Mouse (Mus musculus): ENCODE data around the gene Psmd4.
"Not testable (repeated sequence)": the region's sequence is repeated elsewhere in the genome, so short reads cannot be mapped to it uniquely, and the experiment has no call there.

Psmd4 gene

DNA sequence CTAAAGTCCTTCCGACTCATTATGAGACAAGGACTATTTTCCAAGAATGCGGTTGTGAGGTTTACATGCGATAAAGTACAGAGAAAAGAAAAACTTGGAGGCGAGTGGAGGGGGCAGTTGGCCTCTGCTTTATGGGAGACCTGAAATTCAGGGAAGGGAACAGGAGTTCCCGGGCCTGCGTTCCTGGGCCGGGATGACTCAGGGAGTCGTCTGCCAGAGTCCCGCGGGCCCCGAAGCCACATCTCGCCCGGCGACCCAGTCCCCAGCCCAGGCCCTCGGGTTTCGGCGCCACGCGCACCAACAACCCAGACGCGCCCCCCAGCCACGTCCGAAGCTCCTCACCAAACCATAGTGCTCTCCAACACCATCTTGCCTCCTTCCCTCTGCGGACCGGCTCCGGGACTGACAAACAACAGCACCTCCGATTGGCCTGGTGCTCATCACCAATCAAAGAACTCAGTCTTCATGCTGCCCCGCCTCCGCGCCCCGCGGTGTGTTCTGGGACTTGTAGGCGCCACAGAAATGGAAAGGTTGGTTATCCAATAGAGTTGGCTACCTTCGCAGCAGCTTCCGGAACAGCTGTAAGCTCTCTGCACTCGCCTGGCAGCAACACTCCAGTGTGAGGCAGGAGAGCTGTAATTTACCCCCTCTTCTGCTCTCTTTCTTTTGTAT is at the start of gene Psmd4:
Gene Psmd4 (minus strand): TSS at position 449 of the 672 bp plus-strand sequence.
- peak; percentile 99 for ATAC-seq (ENCODE audit: low TSS enrichment)

GRCm38 (mm10) chr3:95088071-95088470 is 45.7 kb upstream of the Psmd4 start:
- peak; percentile 93 for ATAC-seq (ENCODE audit: low TSS enrichment)

DNA sequence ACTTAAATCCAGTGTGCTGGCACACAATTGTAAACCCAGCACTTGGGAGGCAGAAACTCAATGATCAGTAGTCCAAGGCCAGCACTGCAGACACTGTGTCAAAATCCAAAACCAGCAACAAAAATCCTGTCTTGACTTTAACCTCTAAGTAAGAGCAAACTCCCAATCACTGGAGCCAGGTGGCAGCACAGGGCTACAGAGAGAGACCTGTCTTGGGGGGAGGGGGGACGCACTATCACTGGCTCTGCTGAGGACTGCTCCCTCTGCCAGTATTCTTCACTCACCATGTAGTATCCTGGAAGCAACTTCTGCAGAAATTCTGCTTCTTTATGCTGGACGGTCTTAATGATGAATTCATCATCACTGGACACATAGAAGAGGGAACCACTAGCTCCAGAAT is 29.2 kb upstream of the Psmd4 start:
- no peak for ATAC-seq (ENCODE audit: low TSS enrichment)

- peak; percentile 82 for ATAC-seq (ENCODE audit: low TSS enrichment)
These were observed 24.2 kb upstream of the Psmd4 start for GRCm38 (mm10) chr3:95066570-95066969.

DNA sequence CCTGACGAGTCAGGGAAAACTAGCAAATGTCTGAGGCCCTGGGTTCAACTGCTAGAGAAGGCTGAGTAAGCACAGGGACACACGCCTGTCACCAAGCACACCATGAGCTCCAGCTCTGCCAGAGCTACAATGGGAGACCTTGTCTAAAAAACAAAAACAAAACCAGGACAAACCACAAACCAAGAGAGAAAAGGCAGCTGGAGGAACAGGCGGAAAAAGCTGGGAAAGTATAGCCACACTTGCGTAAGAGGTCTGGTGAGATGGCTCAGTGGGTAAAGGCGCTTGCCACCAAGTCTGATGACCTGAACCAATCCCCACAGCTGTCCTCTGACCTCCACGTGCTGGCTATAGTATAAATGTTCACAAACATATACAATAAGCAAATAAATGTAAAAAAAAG is 23.7 kb upstream of the Psmd4 start:
- ATAC-seq (ENCODE audit: low TSS enrichment) = no peak

DNA sequence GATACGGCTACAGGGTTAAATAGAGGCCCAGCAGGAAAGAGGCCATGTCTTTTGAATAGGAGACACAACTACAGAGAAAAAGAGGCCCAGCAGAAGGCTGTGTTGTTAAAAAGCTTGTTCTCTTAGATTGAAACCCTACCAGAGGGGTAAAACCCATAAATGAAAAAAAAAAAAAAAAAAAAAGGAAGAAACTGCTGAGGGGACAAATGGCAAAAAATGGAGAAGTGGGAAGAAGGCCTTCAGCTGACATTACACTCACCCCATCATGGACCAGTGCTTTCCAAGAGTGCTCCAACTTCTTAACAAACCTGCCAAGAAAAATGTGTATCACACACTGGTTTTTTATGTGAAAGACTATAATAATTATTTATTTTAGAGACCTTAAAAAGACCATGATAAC is 23.1 kb upstream of the Psmd4 start:
- no peak for ATAC-seq (ENCODE audit: low TSS enrichment)

DNA sequence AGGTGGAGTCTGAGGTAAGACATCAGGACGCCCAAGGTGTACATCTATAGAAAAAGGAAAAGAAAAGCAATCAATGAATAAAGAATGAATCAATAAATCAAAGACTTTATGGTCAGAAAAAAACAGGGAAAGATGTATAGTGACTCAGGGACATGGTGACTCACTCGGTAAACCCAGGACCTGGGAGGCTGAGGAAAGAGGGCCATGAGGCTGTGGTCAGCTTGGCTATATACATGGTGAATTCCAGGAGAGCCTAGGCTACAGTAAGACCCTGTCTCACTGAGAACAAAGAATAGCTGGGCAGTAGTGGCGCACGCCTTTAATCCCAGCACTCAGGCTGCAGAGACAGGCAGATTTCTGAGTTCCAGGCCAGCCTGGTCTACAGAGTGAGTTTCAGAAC is 21.3 kb upstream of the Psmd4 start:
- no peak for ATAC-seq (ENCODE audit: low TSS enrichment)

- ATAC-seq (ENCODE audit: low TSS enrichment) = peak; percentile 92
These were observed 15.7 kb upstream of the Psmd4 start for GRCm38 (mm10) chr3:95058078-95058477.

- no peak for ATAC-seq (ENCODE audit: low TSS enrichment)
These were observed 13.9 kb upstream of the Psmd4 start for GRCm38 (mm10) chr3:95056275-95056674.

- ATAC-seq (ENCODE audit: low TSS enrichment) = 0 out of 2 replicates have a peak, but pooled peaks have one; percentile 4
These were observed 12.3 kb upstream of the Psmd4 start for GRCm38 (mm10) chr3:95054481-95055260.

- ATAC-seq (ENCODE audit: low TSS enrichment) = no peak
These were observed 11.3 kb upstream of the Psmd4 start for GRCm38 (mm10) chr3:95053701-95054100.

DNA sequence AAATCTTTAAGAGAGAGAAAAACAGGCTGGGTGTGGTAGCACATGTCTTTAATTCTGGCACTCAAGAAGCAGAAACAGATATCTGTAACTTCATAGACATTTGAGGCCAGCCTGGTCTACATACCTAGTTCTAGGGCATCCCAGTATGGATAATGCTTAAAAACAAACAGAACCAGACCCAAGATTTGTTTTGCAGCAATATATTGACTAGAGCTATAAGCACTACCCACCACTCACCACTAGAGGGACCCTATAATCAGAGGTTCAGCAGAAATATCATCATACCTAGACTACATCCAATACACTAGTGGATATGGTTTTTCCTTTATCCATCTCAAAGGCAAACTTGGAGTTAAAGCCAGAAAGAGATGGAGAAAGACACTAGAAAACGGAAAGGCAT is 10.5 kb upstream of the Psmd4 start:
- peak; percentile 75 for ATAC-seq (ENCODE audit: low TSS enrichment)

GRCm38 (mm10) chr3:95047914-95048313 is 5.5 kb upstream of the Psmd4 start:
- no peak for ATAC-seq (ENCODE audit: low TSS enrichment)

- ATAC-seq (ENCODE audit: low TSS enrichment) = no peak
These were observed 4.1 kb upstream of the Psmd4 start for GRCm38 (mm10) chr3:95046462-95047057.

- no peak for ATAC-seq (ENCODE audit: low TSS enrichment)
These were observed 837 bp upstream of the Psmd4 start for GRCm38 (mm10) chr3:95043251-95043650.

- ATAC-seq (ENCODE audit: low TSS enrichment) = peak; percentile 47
These were observed 420 bp upstream of the Psmd4 start for GRCm38 (mm10) chr3:95042838-95043229.

DNA sequence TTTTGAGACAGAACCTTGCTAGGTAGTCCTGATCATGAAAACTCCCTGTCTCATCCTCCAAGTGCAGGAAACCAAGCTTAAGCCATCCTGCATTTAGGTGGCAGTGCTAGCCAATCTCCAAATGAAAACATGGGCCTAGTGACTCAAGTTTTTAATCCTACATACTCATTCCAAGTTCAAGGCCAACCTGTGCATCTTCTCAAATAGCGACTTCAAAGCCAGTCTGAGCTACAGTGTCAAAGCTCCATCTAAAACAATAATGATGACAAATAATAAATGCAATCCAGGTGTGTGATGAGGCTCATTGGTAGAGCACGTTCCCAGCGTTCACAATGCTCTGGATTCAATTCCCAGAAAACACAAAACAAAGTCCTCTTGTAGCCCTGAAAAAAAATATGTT is 789 bp downstream of the Psmd4 start:
- ATAC-seq (ENCODE audit: low TSS enrichment) = no peak

GRCm38 (mm10) chr3:95029953-95030352 is 12.5 kb downstream of the Psmd4 start:
- ATAC-seq (ENCODE audit: low TSS enrichment) = no peak

GRCm38 (mm10) chr3:95029291-95029827 is 13.1 kb downstream of the Psmd4 start:
- ATAC-seq (ENCODE audit: low TSS enrichment) = not testable (repeated sequence)

- ATAC-seq (ENCODE audit: low TSS enrichment) = no peak
These were observed 13.8 kb downstream of the Psmd4 start for GRCm38 (mm10) chr3:95028603-95029002.

DNA sequence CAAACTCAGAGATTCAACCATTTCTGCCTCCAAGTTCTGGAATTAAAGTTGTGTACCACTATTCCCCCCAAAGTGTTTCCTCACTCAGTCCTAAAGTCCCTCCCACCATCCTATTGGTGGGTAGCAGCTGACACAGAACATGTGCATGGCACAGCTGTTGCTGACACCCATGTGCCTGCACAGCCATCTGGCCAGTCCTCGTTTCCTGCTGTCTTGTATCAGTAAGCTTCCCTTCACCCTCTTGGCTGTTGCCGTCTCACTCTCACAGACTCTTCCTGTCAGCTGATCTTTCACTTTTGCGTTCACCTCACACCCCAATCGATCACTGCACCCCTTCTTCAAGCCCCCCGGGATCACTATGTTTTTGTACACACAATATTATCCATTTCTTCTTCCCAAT is 14.7 kb downstream of the Psmd4 start:
- peak; percentile 80 for ATAC-seq (ENCODE audit: low TSS enrichment)

DNA sequence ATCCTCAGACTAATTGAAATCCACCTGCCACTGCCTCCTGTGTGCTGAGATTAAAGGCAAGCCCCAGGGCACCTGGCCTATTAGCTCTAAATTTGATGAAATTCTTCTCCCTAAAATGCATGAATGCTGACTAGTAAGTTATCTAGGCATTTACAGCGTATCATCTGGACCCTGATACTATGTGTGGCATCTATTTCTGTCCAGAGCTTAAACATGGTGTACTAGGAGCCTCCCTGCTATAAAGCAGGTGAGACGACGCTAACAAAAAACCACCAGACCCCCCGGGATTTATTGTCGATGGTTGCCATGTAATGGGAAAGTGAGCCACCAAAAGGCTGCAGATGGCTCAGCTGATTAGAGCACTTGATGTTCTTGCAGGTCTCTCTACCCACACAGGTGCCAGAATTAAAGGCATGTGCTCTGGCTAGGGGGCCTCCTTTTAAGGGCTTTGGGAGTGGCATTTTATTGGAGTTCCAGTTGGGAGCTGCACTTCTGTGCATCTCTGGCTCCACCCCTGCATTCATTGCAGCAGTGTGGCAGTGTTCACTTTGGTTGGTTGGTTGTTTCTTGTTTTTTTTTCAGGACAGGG is 15.3 kb downstream of the Psmd4 start:
- ATAC-seq (ENCODE audit: low TSS enrichment) = peak; percentile 48

Measured in frontal cortex, adult (tissue).